Mouse (Mus musculus) midbrain, embryonic 13.5 days (tissue): Measurements from ENCODE around the gene Ccdc121. TPM values are rescaled to one million over a fixed set of nuclear protein-coding genes. Genes with fewer than 3 reads are reported as not detected.
"Not testable (repeated sequence)": the region's sequence is repeated elsewhere in the genome, so short reads cannot be mapped to it uniquely, and the experiment has no call there.

Experiments
- ATAC-seq: fragments of 200-750 bp; cut with Nextera tagmentation; 2 replicates; pipeline ENCODE4 v1.8.0; 2017; ENCODE audit warnings: mild to moderate bottlenecking, moderate TSS enrichment, moderate library complexity
- H3K27ac ChIP-seq: fragments of 300-500 bp; sonication (generic); 2 replicates; pipeline ENCODE4 v1.5.1; 2015; ENCODE audit warnings: inconsistent platforms, mild to moderate bottlenecking, moderate library complexity
- H3K27me3 ChIP-seq: fragments of 300-500 bp; sonication (generic); 2 replicates; pipeline ENCODE4 v1.6.1; 2015; ENCODE audit warnings: mild to moderate bottlenecking, inconsistent platforms
- H3K36me3 ChIP-seq: fragments of 300-500 bp; sonication (generic); 2 replicates; pipeline ENCODE4 v1.6.1; 2015; ENCODE audit warnings: mild to moderate bottlenecking, inconsistent platforms
- H3K4me1 ChIP-seq: fragments of 300-500 bp; sonication (generic); replicated peaks from 2 replicates; pipeline ENCODE4 v1.6.1; 2015; ENCODE audit warnings: inconsistent platforms
- H3K4me2 ChIP-seq: fragments of 300-500 bp; sonication (generic); replicated peaks from 2 replicates; pipeline ENCODE4 v1.6.1; 2015; ENCODE audit warnings: moderate library complexity, mild to moderate bottlenecking, inconsistent platforms
- H3K4me3 ChIP-seq: fragments of 300-500 bp; sonication (generic); replicated peaks from 2 replicates; pipeline ENCODE4 v1.5.1; 2015; ENCODE audit warnings: mild to moderate bottlenecking, inconsistent platforms
- H3K9ac ChIP-seq: fragments of 300-500 bp; sonication (generic); replicated peaks from 2 replicates; pipeline ENCODE4 v1.6.1; 2015; ENCODE audit warnings: mild to moderate bottlenecking, inconsistent platforms
- H3K9me3 ChIP-seq: fragments of 300-500 bp; sonication (generic); 2 replicates; pipeline ENCODE4 v1.6.1; 2016; ENCODE audit warnings: mild to moderate bottlenecking, inconsistent platforms
- WGBS: fragments of 180-500 bp; shearing (Covaris S2); methylation state at CpG from one replicate; pipeline ENCODE4 v1.1.7; 2015; 5-methylcytosine and 5-hydroxymethylcytosine counted together
- polyA plus RNA-seq: library from polyadenylated mRNA; unstranded; fragments of >200 nt; fragmentation: Nextera tagmentation; extraction: Ambion mirVana; gene quantifications from 2 replicates; pipeline ENCODE4 v1.2.1, GENCODE M21; 2015

Gene Ccdc121
- polyA plus RNA-seq, 1 experiment from 2014 or later, result not detected

GRCm38 (mm10) chr1:181537627-181538525 lies 26.6 kb upstream of the Ccdc121 start:
- no peak for ATAC-seq
- H3K9me3 ChIP-seq, result no peaks in the 10 kb centered on the region

DNA sequence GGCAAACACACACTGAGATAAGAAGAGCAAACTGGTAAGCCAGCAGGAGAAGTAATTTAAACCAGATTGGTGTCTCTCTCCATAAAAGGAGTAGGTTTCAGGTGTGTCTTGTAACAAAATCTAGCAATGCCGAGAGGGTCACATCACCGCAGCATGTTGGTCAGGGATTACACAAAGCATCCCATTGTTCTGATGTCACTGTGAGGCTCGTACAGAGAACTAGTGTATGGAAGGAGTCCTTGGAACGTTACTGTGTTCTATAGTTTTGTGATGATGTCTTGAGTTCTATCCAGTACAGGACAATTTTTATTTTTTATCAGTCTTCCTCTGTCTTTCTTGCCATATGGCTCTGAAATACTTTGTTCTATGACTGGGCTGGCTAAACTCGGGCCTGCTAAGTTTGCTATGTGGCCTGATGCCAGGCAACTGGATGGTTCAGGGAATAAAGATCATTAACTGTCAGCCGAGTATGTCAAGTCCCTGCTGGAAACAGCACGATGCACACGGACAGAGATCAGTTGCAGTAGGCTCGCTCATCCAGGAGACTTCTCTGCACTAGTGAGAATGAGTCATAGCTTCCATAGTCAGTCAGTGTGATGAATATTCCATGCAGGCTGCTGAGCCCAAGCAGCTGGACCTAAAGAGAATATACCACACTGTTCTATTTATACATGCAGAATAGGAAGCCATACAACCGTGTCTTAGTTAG lies 24.1 kb upstream of the Ccdc121 start:
- Histone ChIP-seq H3K9ac (no peak overlapping the region), H3K27ac (no peak overlapping the region), H3K4me3 (no peak overlapping the region), H3K36me3 (no peaks in the 10 kb centered on the region), H3K27me3 (no peaks in the 10 kb centered on the region), H3K4me2 (no peak overlapping the region), H3K4me1 (peaks cover 6% of the 10 kb centered on the region; the same call in 1 of the 2 replicates), H3K9me3 (no peaks in the 10 kb centered on the region)
- WGBS, result 61% methylated on average over 10 of the region's 10 CpGs
- ATAC-seq, result no peak

More at GRCm38 (mm10) chr1:181537627-181538525, 26.6 kb upstream of the Ccdc121 start:
- Histone ChIP-seq H3K4me3 (no peak overlapping the region), H3K27ac (no peak overlapping the region), H3K27me3 (no peaks in the 10 kb centered on the region), H3K9ac (no peak overlapping the region), H3K4me2 (no peak overlapping the region), H3K4me1 (peaks cover 6% of the 10 kb centered on the region; the same call in 1 of the 2 replicates), H3K36me3 (no peaks in the 10 kb centered on the region)
- 95% methylated on average over 9 of the region's 9 CpGs for WGBS

GRCm38 (mm10) chr1:181529368-181529767 lies 18.1 kb upstream of the Ccdc121 start:
- 79% methylated on average over 4 of the region's 4 CpGs for WGBS
- Histone ChIP-seq H3K36me3 (no peaks in the 10 kb centered on the region), H3K4me3 (no peak overlapping the region), H3K27ac (no peak overlapping the region), H3K4me1 (no peaks in the 10 kb centered on the region), H3K9ac (no peak overlapping the region), H3K4me2 (no peak overlapping the region), H3K9me3 (no peaks in the 10 kb centered on the region), H3K27me3 (no peaks in the 10 kb centered on the region)
- ATAC-seq, result no peak

GRCm38 (mm10) chr1:181525996-181526395 lies 14.7 kb upstream of the Ccdc121 start:
- Histone ChIP-seq H3K9me3 (no peaks in the 10 kb centered on the region), H3K4me2 (no peak overlapping the region), H3K4me1 (peaks cover 3% of the 10 kb centered on the region; the same call in 1 of the 2 replicates), H3K27me3 (no peaks in the 10 kb centered on the region), H3K4me3 (no peak overlapping the region), H3K9ac (no peak overlapping the region), H3K36me3 (no peaks in the 10 kb centered on the region), H3K27ac (no peak overlapping the region)
- WGBS, result 65% methylated on average over 5 of the region's 5 CpGs
- ATAC-seq, result no peak

- Histone ChIP-seq H3K4me2 (no peak overlapping the region), H3K4me3 (no peak overlapping the region), H3K4me1 (peaks cover 3% of the 10 kb centered on the region; the same call in 1 of the 2 replicates), H3K9ac (no peak overlapping the region), H3K36me3 (no peaks in the 10 kb centered on the region), H3K9me3 (no peaks in the 10 kb centered on the region), H3K27ac (0 out of 2 replicates have a peak overlapping the region, but pooled peaks have one; percentile 35), H3K27me3 (no peaks in the 10 kb centered on the region)
- WGBS, result 47% methylated on average over 5 of the region's 5 CpGs
- no peak for ATAC-seq
These were observed 12.6 kb upstream of the Ccdc121 start for GRCm38 (mm10) chr1:181523831-181524230.

DNA sequence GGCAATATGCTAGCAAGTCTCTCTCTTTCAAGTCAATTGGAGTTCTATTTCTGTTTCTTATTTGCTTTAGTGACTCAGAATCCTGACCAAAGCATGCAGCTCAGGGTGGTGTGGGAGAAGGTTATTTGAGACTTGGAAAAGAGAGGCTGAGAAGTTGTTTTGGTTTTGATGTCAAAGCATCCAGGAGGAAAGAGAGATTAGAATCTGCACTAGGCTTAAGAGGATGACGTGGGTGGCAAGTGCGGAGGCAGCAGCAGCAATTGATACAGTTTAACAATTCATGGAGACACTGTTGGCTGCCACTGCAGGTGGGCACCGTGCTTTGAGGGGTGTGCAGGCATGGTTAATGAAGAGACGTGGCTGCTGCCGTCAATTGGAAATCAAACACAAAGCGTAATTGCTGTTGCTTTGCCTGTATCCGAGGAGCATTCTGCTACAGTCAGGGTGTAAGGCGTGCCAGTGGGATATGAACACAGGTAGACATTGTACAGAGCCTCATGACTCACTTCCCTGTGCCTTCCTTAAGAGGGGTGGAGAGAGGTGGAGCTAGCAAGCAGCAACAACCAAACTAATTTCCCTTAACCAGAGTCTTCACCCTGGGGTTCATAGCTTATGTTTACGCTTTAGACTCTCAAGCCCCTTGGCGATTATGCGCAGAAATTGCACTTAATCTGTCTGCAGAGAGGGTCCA lies 10.3 kb upstream of the Ccdc121 start:
- H3K9ac ChIP-seq, result no peak overlapping the region

GRCm38 (mm10) chr1:181519137-181519536 lies 7.9 kb upstream of the Ccdc121 start:
- ATAC-seq, result no peak
- Histone ChIP-seq H3K9ac (no peak overlapping the region), H3K4me2 (no peak overlapping the region), H3K4me1 (peaks cover 3% of the 10 kb centered on the region; the same call in 1 of the 2 replicates), H3K27ac (no peak overlapping the region), H3K36me3 (no peaks in the 10 kb centered on the region), H3K27me3 (no peaks in the 10 kb centered on the region), H3K4me3 (no peak overlapping the region), H3K9me3 (no peaks in the 10 kb centered on the region)
- WGBS, result 74% methylated on average over 4 of the region's 4 CpGs

More for the DNA sequence above, 10.3 kb upstream of the Ccdc121 start:
- Histone ChIP-seq H3K4me3 (no peak overlapping the region), H3K9me3 (no peaks in the 10 kb centered on the region), H3K27ac (no peak overlapping the region), H3K4me1 (peaks cover 3% of the 10 kb centered on the region; the same call in 1 of the 2 replicates), H3K36me3 (no peaks in the 10 kb centered on the region), H3K4me2 (no peak overlapping the region), H3K27me3 (no peaks in the 10 kb centered on the region)
- no peak for ATAC-seq
- 69% methylated on average over 11 of the region's 11 CpGs for WGBS

GRCm38 (mm10) chr1:181518046-181518445 lies 6.8 kb upstream of the Ccdc121 start:
- H3K36me3 ChIP-seq, result no peaks in the 10 kb centered on the region
- H3K27ac ChIP-seq, result no peak overlapping the region
- no peaks in the 10 kb centered on the region for H3K4me1 ChIP-seq
- H3K9me3 ChIP-seq, result no peaks in the 10 kb centered on the region
- WGBS, result 96% methylated on average over 9 of the region's 9 CpGs
- no peak overlapping the region for H3K9ac ChIP-seq
- H3K4me3 ChIP-seq, result no peak overlapping the region
- H3K4me2 ChIP-seq, result no peak overlapping the region
- ATAC-seq, result no peak
- H3K27me3 ChIP-seq, result no peaks in the 10 kb centered on the region

DNA sequence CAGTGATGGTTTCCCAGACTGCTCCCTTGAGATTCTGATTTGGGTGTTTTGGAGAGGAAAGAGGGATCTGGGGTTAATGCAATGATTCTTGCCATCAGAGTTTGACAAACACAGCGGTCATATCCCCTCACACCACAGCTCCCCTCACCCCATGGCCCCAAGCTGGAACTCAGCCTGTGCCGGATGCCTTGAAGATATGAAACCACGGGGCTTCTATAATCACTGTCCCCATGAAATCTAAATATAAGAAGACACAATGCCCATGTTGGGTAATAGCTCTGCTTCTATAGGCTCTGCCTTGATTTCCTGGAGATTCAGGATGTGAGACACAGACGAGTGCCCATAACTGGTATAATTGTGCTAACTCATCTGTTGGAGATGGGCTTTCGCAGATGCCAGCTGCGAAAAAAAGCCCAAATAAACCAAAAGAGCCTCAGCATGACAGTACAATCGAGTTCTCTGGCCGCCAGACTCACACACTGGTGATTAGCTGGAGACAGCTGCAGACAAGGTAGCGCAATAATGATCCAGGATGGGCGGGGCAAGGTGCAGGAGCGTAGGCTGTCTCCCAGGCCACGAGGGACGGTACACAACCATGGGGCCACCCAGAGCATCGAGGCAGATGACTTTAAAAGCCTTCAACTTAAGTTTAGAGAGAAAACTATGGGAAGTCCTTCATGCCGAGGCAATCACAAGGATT lies 1.3 kb upstream of the Ccdc121 start:
- no peaks in the 10 kb centered on the region for H3K4me1 ChIP-seq
- no peak overlapping the region for H3K27ac ChIP-seq
- no peak overlapping the region for H3K9ac ChIP-seq
- no peaks in the 10 kb centered on the region for H3K36me3 ChIP-seq
- H3K9me3 ChIP-seq, result no peaks in the 10 kb centered on the region
- no peak for ATAC-seq
- H3K27me3 ChIP-seq, result no peaks in the 10 kb centered on the region
- H3K4me3 ChIP-seq, result no peak overlapping the region
- 84% methylated on average over 15 of the region's 15 CpGs for WGBS
- H3K4me2 ChIP-seq, result no peak overlapping the region

DNA sequence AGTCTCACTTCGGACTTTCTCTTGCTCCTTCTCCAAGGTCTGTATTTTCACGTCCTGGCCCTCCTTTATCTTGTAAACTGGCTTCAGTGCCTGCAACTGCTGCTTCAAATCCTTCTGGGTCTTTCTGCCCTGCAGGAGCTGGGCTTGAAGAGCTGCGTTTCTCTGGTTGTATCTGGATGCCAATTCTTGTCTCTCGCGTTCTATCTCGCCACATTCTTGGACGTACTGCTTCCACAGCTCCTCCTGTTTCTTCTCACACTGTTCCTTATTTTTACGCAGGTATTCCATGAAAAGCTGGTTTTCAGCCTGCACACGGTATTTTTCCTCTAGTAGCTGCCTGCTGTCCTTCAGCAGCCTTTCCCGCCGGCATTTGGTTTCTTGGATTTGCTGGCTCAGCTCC lies 396 bp downstream of the Ccdc121 start:
- H3K9me3 ChIP-seq, H3K4me1 ChIP-seq, H3K4me3 ChIP-seq, ATAC-seq, H3K27ac ChIP-seq, H3K27me3 ChIP-seq, H3K9ac ChIP-seq, H3K4me2 ChIP-seq, H3K36me3 ChIP-seq: not testable (repeated sequence)
- WGBS, result 84% methylated on average over 11 of the region's 11 CpGs

- Histone ChIP-seq H3K4me1 (no peaks in the 10 kb centered on the region), H3K9me3 (no peaks in the 10 kb centered on the region), H3K27me3 (no peaks in the 10 kb centered on the region), H3K9ac (no peak overlapping the region), H3K36me3 (no peaks in the 10 kb centered on the region), H3K27ac (no peak overlapping the region), H3K4me2 (no peak overlapping the region), H3K4me3 (no peak overlapping the region)
- ATAC-seq, result no peak
- WGBS, result 74% methylated on average over 8 of the region's 8 CpGs
These were observed 5.9 kb downstream of the Ccdc121 start for GRCm38 (mm10) chr1:181505367-181505766.
